Mouse (Mus musculus): Measurements from ENCODE around the gene Pax8. TPM values are rescaled to one million over a fixed set of nuclear protein-coding genes. Genes with fewer than 3 reads are reported as not detected.

Gene Pax8
- total and polyA plus RNA-seq, 2 experiments from 2014 or later: 0.18 TPM; not detected in 1

- Histone ChIP-seq H3K4me3 (ENCODE audit: low read depth, low read length) (no peak overlapping the region), H3K9ac (no peak overlapping the region), H3K9me3 (ENCODE audit: low read length) (no peaks in the 10 kb centered on the region), H3K36me3 (ENCODE audit: insufficient read depth) (no peaks in the 10 kb centered on the region), H3K4me1 (ENCODE audit: insufficient read depth) (no peaks in the 10 kb centered on the region), H3K27ac (ENCODE audit: low read depth, low read length) (no peak overlapping the region), H3K4me2 (ENCODE audit: low read depth) (no peak overlapping the region), H3K27me3 (ENCODE audit: insufficient read depth, low read length) (peaks cover 37% of the 10 kb centered on the region)
- 38% methylated on average over 4 of the region's 4 CpGs for WGBS
- no peak for TF ChIP-seq CTCF (IDR thresholded peaks at IDR 0.05; ENCODE audit: low read depth)
- ATAC-seq (no peak), DNase-seq (no peak)
These were observed 3.2 kb upstream of the Pax8 start for GRCm38 (mm10) chr2:24478611-24479010.

GRCm38 (mm10) chr2:24474514-24475378 lies 653 bp downstream of the Pax8 start:
- peak overlapping the region; percentile 39 for H3K4me2 ChIP-seq (ENCODE audit: low read depth)
- no peak for DNase-seq
- H3K27me3 ChIP-seq (ENCODE audit: insufficient read depth, low read length): peaks cover 50% of the 10 kb centered on the region
- no peak overlapping the region for H3K27ac ChIP-seq (ENCODE audit: low read depth, low read length)
- 20% methylated on average over 29 of the region's 29 CpGs for WGBS
- no peaks in the 10 kb centered on the region for H3K9me3 ChIP-seq (ENCODE audit: low read length)
- no peaks in the 10 kb centered on the region for H3K36me3 ChIP-seq (ENCODE audit: insufficient read depth)
- H3K4me1 ChIP-seq (ENCODE audit: insufficient read depth): no peaks in the 10 kb centered on the region
- peak overlapping the region; percentile 29 for H3K4me3 ChIP-seq (ENCODE audit: low read depth, low read length)
- TF ChIP-seq CTCF (IDR thresholded peaks at IDR 0.05; ENCODE audit: low read depth): no peak
- H3K9ac ChIP-seq: no peak overlapping the region
- peak; percentile 29; the same call in 1 of the 2 replicates for ATAC-seq

- Histone ChIP-seq H3K9ac (no peak overlapping the region), H3K4me1 (ENCODE audit: insufficient read depth) (no peaks in the 10 kb centered on the region), H3K4me2 (ENCODE audit: low read depth) (peak overlapping the region; percentile 39), H3K27ac (ENCODE audit: low read depth, low read length) (no peak overlapping the region), H3K36me3 (ENCODE audit: insufficient read depth) (no peaks in the 10 kb centered on the region), H3K27me3 (ENCODE audit: insufficient read depth, low read length) (peaks cover 56% of the 10 kb centered on the region), H3K9me3 (ENCODE audit: low read length) (no peaks in the 10 kb centered on the region), H3K4me3 (ENCODE audit: low read depth, low read length) (peak overlapping the region; percentile 29)
- no peak for TF ChIP-seq CTCF (IDR thresholded peaks at IDR 0.05; ENCODE audit: low read depth)
- ATAC-seq: peak; percentile 59
- 1% methylated on average over 56 of the region's 56 CpGs for WGBS
- peak; percentile 19 for DNase-seq
These were observed 1.5 kb downstream of the Pax8 start for GRCm38 (mm10) chr2:24473641-24474511.

- 3% methylated on average over 11 of the region's 11 CpGs for WGBS
- Histone ChIP-seq H3K4me3 (ENCODE audit: low read depth, low read length) (no peak overlapping the region), H3K27ac (ENCODE audit: low read depth, low read length) (no peak overlapping the region), H3K9ac (no peak overlapping the region), H3K36me3 (ENCODE audit: insufficient read depth) (no peaks in the 10 kb centered on the region), H3K27me3 (ENCODE audit: insufficient read depth, low read length) (peaks cover 66% of the 10 kb centered on the region), H3K4me1 (ENCODE audit: insufficient read depth) (no peaks in the 10 kb centered on the region), H3K9me3 (ENCODE audit: low read length) (no peaks in the 10 kb centered on the region), H3K4me2 (ENCODE audit: low read depth) (no peak overlapping the region)
- ATAC-seq: no peak
- no peak for TF ChIP-seq CTCF (IDR thresholded peaks at IDR 0.05; ENCODE audit: low read depth)
- DNase-seq: peak; percentile 32
These were observed 2.7 kb downstream of the Pax8 start for GRCm38 (mm10) chr2:24472677-24473076.

- Histone ChIP-seq H3K36me3 (ENCODE audit: insufficient read depth) (no peaks in the 10 kb centered on the region), H3K27me3 (ENCODE audit: insufficient read depth, low read length) (peaks cover 63% of the 10 kb centered on the region), H3K4me1 (ENCODE audit: insufficient read depth) (no peaks in the 10 kb centered on the region), H3K4me3 (ENCODE audit: low read depth, low read length) (no peak overlapping the region), H3K27ac (ENCODE audit: low read depth, low read length) (no peak overlapping the region), H3K9ac (no peak overlapping the region), H3K9me3 (ENCODE audit: low read length) (no peaks in the 10 kb centered on the region), H3K4me2 (ENCODE audit: low read depth) (no peak overlapping the region)
- ATAC-seq (no peak), DNase-seq (peak; percentile 38)
- 6% methylated on average over 7 of the region's 7 CpGs for WGBS
- no peak for TF ChIP-seq CTCF (IDR thresholded peaks at IDR 0.05; ENCODE audit: low read depth)
These were observed 3.3 kb downstream of the Pax8 start for GRCm38 (mm10) chr2:24472111-24472510.

GRCm38 (mm10) chr2:24469102-24469501 lies 6.3 kb downstream of the Pax8 start:
- Histone ChIP-seq H3K4me1 (ENCODE audit: insufficient read depth) (no peaks in the 10 kb centered on the region), H3K27me3 (ENCODE audit: insufficient read depth, low read length) (peaks cover 34% of the 10 kb centered on the region), H3K9me3 (ENCODE audit: low read length) (no peaks in the 10 kb centered on the region), H3K4me2 (ENCODE audit: low read depth) (no peak overlapping the region), H3K27ac (ENCODE audit: low read depth, low read length) (no peak overlapping the region), H3K36me3 (ENCODE audit: insufficient read depth) (no peaks in the 10 kb centered on the region), H3K4me3 (ENCODE audit: low read depth, low read length) (no peak overlapping the region), H3K9ac (no peak overlapping the region)
- WGBS: 68% methylated on average over 4 of the region's 4 CpGs
- ATAC-seq: no peak
- TF ChIP-seq CTCF (IDR thresholded peaks at IDR 0.05; ENCODE audit: low read depth): no peak
- DNase-seq: no peak

- Histone ChIP-seq H3K9ac (no peak overlapping the region), H3K27ac (ENCODE audit: low read depth, low read length) (no peak overlapping the region), H3K4me1 (ENCODE audit: insufficient read depth) (no peaks in the 10 kb centered on the region), H3K27me3 (ENCODE audit: insufficient read depth, low read length) (peaks cover 29% of the 10 kb centered on the region), H3K4me2 (ENCODE audit: low read depth) (no peak overlapping the region), H3K9me3 (ENCODE audit: low read length) (no peaks in the 10 kb centered on the region), H3K4me3 (ENCODE audit: low read depth, low read length) (no peak overlapping the region), H3K36me3 (ENCODE audit: insufficient read depth) (no peaks in the 10 kb centered on the region)
- DNase-seq (no peak), ATAC-seq (no peak)
- WGBS: 85% methylated on average over 1 of the region's 1 CpGs
- TF ChIP-seq CTCF (IDR thresholded peaks at IDR 0.05; ENCODE audit: low read depth): no peak
These were observed 7.0 kb downstream of the Pax8 start for GRCm38 (mm10) chr2:24468430-24468829.

Data from forebrain, postnatal 0 days (tissue).